Mouse (Mus musculus): ENCODE results near the gene Fam57b. TPM values are rescaled to one million over a fixed set of nuclear protein-coding genes. Genes with fewer than 3 reads are reported as not detected.

The Fam57b gene
- polyA plus RNA-seq, 1 experiment from 2014 or later: 4.1 TPM

GRCm38 (mm10) chr7:126850161-126850560 lies 52.7 kb downstream of the Fam57b start:
- 89% methylated on average over 6 of the region's 6 CpGs for WGBS
- no peak for DNase-seq (ENCODE audit: low spot score)
- Histone ChIP-seq H3K4me3 (no peak overlapping the region), H3K9me3 (replicated peaks) (no peaks in the 10 kb centered on the region), H3K27ac (replicated peaks) (no peak overlapping the region), H3K4me1 (peaks cover 55% of the 10 kb centered on the region), H3K27me3 (ENCODE audit: low read depth, poor library complexity, severe bottlenecking) (peaks cover 59% of the 10 kb centered on the region), H3K36me3 (peaks cover 48% of the 10 kb centered on the region)

GRCm38 (mm10) chr7:126851192-126851591 lies 53.7 kb downstream of the Fam57b start:
- H3K27ac ChIP-seq (replicated peaks): 0 out of 2 replicates have a peak overlapping the region, but pooled peaks have one; percentile 4
- no peak overlapping the region for H3K4me3 ChIP-seq
- H3K27me3 ChIP-seq (ENCODE audit: low read depth, poor library complexity, severe bottlenecking): peaks cover 59% of the 10 kb centered on the region
- H3K9me3 ChIP-seq (replicated peaks): no peaks in the 10 kb centered on the region
- peaks cover 55% of the 10 kb centered on the region for H3K4me1 ChIP-seq
- DNase-seq (ENCODE audit: low spot score): no peak
- 30% methylated on average over 12 of the region's 12 CpGs for WGBS
- H3K36me3 ChIP-seq: peaks cover 59% of the 10 kb centered on the region

GRCm38 (mm10) chr7:126853454-126853853 lies 56.0 kb downstream of the Fam57b start:
- peaks cover 81% of the 10 kb centered on the region for H3K36me3 ChIP-seq

DNA sequence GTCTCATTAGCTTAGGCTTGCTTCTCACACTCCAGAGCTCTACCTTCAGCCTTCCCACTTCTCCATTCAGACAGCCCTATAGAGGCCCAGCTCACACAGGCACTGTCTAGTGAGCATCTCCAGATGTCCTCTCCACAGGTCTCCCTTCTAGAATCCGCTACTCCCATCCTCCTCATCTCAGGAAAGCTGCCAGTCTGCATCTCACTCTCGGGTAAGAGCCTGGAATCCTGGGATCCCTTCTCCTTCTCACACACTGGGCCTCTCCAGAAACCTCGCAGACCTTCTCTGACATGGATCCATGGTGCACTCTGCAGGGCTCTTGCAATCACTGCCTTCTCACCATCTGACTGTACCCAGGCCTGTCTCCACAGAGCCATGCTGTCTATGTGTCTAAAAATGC lies 58.2 kb downstream of the Fam57b start:
- DNase-seq (ENCODE audit: low spot score): no peak
- H3K27ac ChIP-seq (replicated peaks): no peak overlapping the region
- H3K36me3 ChIP-seq: peaks cover 100% of the 10 kb centered on the region
- peaks cover 30% of the 10 kb centered on the region for H3K4me1 ChIP-seq
- 82% methylated on average over 3 of the region's 3 CpGs for WGBS
- H3K27me3 ChIP-seq (ENCODE audit: low read depth, poor library complexity, severe bottlenecking): peaks cover 16% of the 10 kb centered on the region; the same call in 1 of the 2 replicates
- no peaks in the 10 kb centered on the region for H3K9me3 ChIP-seq (replicated peaks)
- no peak overlapping the region for H3K4me3 ChIP-seq

More at GRCm38 (mm10) chr7:126853454-126853853, 56.0 kb downstream of the Fam57b start:
- no peak overlapping the region; the same call in 1 of the 2 replicates for H3K4me3 ChIP-seq
- H3K9me3 ChIP-seq (replicated peaks): no peaks in the 10 kb centered on the region
- H3K27ac ChIP-seq (replicated peaks): no peak overlapping the region
- WGBS: 89% methylated on average over 5 of the region's 5 CpGs
- DNase-seq (ENCODE audit: low spot score): no peak
- H3K4me1 ChIP-seq: peaks cover 39% of the 10 kb centered on the region
- H3K27me3 ChIP-seq (ENCODE audit: low read depth, poor library complexity, severe bottlenecking): peaks cover 38% of the 10 kb centered on the region

GRCm38 (mm10) chr7:126856741-126857420 lies 59.4 kb downstream of the Fam57b start:
- 0 out of 2 replicates have a peak, but pooled peaks cover 4% of the 10 kb centered on the region for H3K27me3 ChIP-seq (ENCODE audit: low read depth, poor library complexity, severe bottlenecking)
- H3K4me1 ChIP-seq: peaks cover 27% of the 10 kb centered on the region
- no peaks in the 10 kb centered on the region for H3K9me3 ChIP-seq (replicated peaks)
- no peak overlapping the region for H3K4me3 ChIP-seq
- no peak overlapping the region for H3K27ac ChIP-seq (replicated peaks)
- peaks cover 90% of the 10 kb centered on the region for H3K36me3 ChIP-seq
- DNase-seq (ENCODE audit: low spot score): no peak
- WGBS: 83% methylated on average over 9 of the region's 9 CpGs

DNA sequence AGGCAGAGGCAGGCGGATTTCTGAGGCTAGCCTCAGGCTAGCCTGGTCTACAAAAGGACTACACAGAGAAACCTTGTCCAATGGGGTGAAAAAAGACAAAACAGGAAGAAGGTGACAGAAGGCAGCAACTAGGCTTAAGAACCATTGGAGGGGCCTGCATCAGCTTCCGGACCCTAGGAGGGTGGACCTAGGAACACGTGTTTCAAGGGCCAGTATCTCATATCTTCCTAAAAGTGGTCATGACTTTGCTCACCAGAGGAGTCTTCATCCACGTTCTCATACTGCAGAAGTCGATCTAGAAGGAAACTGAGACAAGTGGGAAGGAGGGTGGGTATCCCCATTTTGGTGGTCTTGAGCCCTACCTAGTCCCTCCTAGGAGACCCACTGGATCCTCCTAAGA lies 63.5 kb downstream of the Fam57b start:
- H3K36me3 ChIP-seq: peaks cover 79% of the 10 kb centered on the region
- whole genome bisulfite sequencing: 82% methylated on average over 5 of the region's 5 CpGs
- H3K27ac ChIP-seq (replicated peaks): peak overlapping the region; percentile 94
- H3K27me3 ChIP-seq (ENCODE audit: low read depth, poor library complexity, severe bottlenecking): no peaks in the 10 kb centered on the region
- H3K4me3 ChIP-seq: peak overlapping the region; percentile 72
- peaks cover 37% of the 10 kb centered on the region for H3K4me1 ChIP-seq
- DNase-seq (ENCODE audit: low spot score): no peak
- H3K9me3 ChIP-seq (replicated peaks): no peaks in the 10 kb centered on the region

DNA sequence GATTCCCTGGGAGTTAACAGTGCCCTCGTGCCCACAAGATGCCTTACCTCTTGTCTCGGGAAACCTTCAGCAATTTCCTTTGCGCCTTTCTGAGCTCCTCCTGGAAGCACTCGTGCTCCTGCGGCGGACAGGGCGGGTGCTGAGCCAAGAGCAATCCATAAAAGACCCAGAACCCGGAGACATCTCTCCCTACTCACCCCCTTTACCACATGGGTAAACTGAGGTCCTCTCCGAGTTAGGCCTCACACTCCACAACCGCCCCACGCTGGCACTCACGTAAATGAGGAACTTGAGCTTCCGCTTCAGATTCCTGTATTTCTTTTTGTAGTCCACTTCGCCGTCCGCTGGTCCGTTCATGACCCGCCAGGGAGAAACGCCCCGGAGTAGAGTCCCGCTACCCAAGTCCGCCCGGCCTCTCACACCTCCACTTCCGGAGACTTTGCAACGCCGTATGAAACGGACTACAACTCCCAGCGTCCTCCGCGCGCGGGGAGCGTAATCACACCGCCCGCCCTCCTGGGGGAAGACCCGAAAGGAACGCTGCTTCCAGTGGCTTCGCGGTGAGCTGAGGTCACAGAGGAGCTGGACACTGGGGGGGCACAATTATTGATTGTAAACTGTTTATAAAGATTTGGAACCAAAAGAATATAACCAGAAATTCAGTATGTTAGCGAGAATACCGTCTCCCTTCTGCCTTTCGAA lies 64.1 kb downstream of the Fam57b start, which contains the start of gene Hirip3:
Hirip3 (plus strand) TSS at position 544 of the 702 bp plus-strand sequence.
- Histone ChIP-seq H3K9me3 (replicated peaks) (no peaks in the 10 kb centered on the region), H3K4me3 (peak within 1 kb of the TSS; percentile 72), H3K36me3 (peaks cover 79% of the 10 kb centered on the region), H3K27me3 (ENCODE audit: low read depth, poor library complexity, severe bottlenecking) (no peaks in the 10 kb centered on the region), H3K27ac (replicated peaks) (peak within 1 kb of the TSS; percentile 94), H3K4me1 (peaks cover 39% of the 10 kb centered on the region)
- DNase-seq (ENCODE audit: low spot score): peak; percentile 93
- WGBS: 3% methylated on average over 42 of the region's 42 CpGs

DNA sequence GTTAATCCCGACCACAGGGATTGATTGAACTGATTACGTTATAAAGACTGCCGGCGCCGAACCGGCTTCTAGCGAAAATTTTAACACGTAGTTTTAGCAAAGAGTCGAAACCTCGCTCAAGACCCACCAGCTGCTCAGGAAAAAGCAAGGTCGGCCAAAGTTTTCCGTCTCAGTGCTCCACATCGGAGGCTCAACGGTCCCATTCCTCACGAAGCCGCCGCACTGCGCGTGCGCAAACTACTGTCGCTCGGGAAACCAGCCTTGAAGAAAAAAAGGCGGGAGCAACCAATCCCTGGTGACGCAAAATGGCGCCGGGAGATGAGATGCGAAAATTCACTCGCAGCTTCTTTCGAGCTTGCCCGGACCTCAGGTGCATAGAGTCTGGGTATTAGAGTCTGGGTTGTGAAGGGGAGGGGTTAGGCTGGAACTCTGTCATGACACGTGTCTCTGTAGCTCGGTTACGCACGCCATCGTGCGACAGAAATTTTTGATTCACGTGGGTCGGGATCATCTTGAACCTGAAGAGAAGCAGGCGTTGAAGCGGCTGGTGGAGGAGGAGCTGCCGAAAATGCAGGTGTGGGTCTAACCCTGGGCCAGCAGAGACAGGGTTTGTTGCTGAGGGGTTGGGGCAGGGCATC lies 64.8 kb downstream of the Fam57b start, which contains the start of gene Ino80e:
Ino80e (minus strand) TSS at position 231 of the 638 bp plus-strand sequence.
- peak within 1 kb of the TSS; percentile 72 for H3K4me3 ChIP-seq
- peak within 1 kb of the TSS; percentile 94 for H3K27ac ChIP-seq (replicated peaks)
- DNase-seq (ENCODE audit: low spot score): peak; percentile 95
- no peaks in the 10 kb centered on the region for H3K9me3 ChIP-seq (replicated peaks)
- no peaks in the 10 kb centered on the region for H3K27me3 ChIP-seq (ENCODE audit: low read depth, poor library complexity, severe bottlenecking)
- peaks cover 79% of the 10 kb centered on the region for H3K36me3 ChIP-seq
- WGBS: under 1% methylated on average over 41 of the region's 41 CpGs
- H3K4me1 ChIP-seq: peaks cover 40% of the 10 kb centered on the region

- H3K4me3 ChIP-seq: peak overlapping the region; percentile 72
- DNase-seq (ENCODE audit: low spot score): no peak
- H3K9me3 ChIP-seq (replicated peaks): no peaks in the 10 kb centered on the region
- H3K36me3 ChIP-seq: peaks cover 79% of the 10 kb centered on the region
- WGBS: 71% methylated on average over 6 of the region's 6 CpGs
- peaks cover 40% of the 10 kb centered on the region for H3K4me1 ChIP-seq
- no peaks in the 10 kb centered on the region for H3K27me3 ChIP-seq (ENCODE audit: low read depth, poor library complexity, severe bottlenecking)
- peak overlapping the region; percentile 94 for H3K27ac ChIP-seq (replicated peaks)
Measured at GRCm38 (mm10) chr7:126863791-126864190, 66.3 kb downstream of the Fam57b start.

GRCm38 (mm10) chr7:126867534-126867933 lies 70.1 kb downstream of the Fam57b start:
- Histone ChIP-seq H3K27ac (replicated peaks) (no peak overlapping the region), H3K4me3 (no peak overlapping the region), H3K4me1 (peaks cover 31% of the 10 kb centered on the region), H3K36me3 (peaks cover 95% of the 10 kb centered on the region), H3K27me3 (ENCODE audit: low read depth, poor library complexity, severe bottlenecking) (no peaks in the 10 kb centered on the region), H3K9me3 (replicated peaks) (no peaks in the 10 kb centered on the region)
- WGBS: 94% methylated on average over 2 of the region's 2 CpGs
- DNase-seq (ENCODE audit: low spot score): no peak

DNA sequence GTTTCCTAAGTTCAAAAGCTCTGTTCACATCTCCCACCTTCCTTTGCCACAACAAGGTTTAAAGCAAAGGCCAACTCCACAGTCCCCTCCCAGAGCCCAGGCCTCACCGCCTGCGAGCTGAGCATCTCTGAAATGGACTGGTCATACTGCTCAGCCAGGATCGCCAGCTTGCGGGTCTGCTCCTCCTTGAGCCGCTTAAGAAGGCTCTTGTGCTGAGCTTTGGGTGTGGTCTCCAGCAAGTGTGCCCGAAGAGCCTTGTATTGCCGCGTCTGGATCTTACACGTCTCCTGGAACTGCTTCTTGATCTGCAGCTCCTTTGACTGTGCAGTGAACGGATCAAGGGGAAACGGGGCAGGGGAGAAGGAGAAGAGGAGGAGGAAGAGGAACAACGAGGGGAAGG lies 70.5 kb downstream of the Fam57b start:
- no peaks in the 10 kb centered on the region for H3K27me3 ChIP-seq (ENCODE audit: low read depth, poor library complexity, severe bottlenecking)
- no peak overlapping the region for H3K27ac ChIP-seq (replicated peaks)
- DNase-seq (ENCODE audit: low spot score): no peak
- H3K4me1 ChIP-seq: peaks cover 27% of the 10 kb centered on the region
- H3K9me3 ChIP-seq (replicated peaks): no peaks in the 10 kb centered on the region
- H3K4me3 ChIP-seq: no peak overlapping the region
- H3K36me3 ChIP-seq: peaks cover 100% of the 10 kb centered on the region
- 87% methylated on average over 12 of the region's 12 CpGs for WGBS

GRCm38 (mm10) chr7:126869780-126870519 lies 72.5 kb downstream of the Fam57b start:
- no peak for DNase-seq (ENCODE audit: low spot score)
- H3K4me3 ChIP-seq: 0 out of 2 replicates have a peak overlapping the region, but pooled peaks have one; percentile 4
- H3K27me3 ChIP-seq (ENCODE audit: low read depth, poor library complexity, severe bottlenecking): no peaks in the 10 kb centered on the region
- no peaks in the 10 kb centered on the region for H3K9me3 ChIP-seq (replicated peaks)
- no peak overlapping the region for H3K27ac ChIP-seq (replicated peaks)
- H3K4me1 ChIP-seq: peaks cover 8% of the 10 kb centered on the region; the same call in 1 of the 2 replicates
- peaks cover 100% of the 10 kb centered on the region for H3K36me3 ChIP-seq
- 92% methylated on average over 23 of the region's 23 CpGs for WGBS
